Mouse (Mus musculus): ENCODE results near the gene Rbm4.
A peak's percentile ranks its signal among the peaks of the same experiment; 100 is the strongest.
"Not testable (repeated sequence)": the region's sequence is repeated elsewhere in the genome, so short reads cannot be mapped to it uniquely, and the experiment has no call there.

Gene Rbm4

DNA sequence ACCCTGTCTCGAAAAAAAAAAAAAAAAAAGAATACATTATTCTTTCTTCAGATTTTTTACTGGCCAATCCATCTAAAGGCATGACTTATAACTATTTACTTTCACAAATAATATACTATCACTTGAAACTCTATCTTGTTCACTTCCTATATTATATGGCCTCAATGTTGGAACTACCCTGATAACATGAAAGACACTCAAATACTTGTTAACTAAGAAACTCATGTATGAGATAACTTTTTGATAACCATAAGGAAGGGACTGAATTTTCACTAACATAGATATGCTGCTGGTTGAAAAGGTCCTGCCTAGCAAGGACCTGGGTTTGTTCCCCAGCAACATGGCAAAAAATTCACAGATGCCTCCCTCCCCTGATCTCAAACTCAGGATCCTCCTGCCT is 2.2 kb upstream of the Rbm4 start:
- no peak for DNase-seq

DNA sequence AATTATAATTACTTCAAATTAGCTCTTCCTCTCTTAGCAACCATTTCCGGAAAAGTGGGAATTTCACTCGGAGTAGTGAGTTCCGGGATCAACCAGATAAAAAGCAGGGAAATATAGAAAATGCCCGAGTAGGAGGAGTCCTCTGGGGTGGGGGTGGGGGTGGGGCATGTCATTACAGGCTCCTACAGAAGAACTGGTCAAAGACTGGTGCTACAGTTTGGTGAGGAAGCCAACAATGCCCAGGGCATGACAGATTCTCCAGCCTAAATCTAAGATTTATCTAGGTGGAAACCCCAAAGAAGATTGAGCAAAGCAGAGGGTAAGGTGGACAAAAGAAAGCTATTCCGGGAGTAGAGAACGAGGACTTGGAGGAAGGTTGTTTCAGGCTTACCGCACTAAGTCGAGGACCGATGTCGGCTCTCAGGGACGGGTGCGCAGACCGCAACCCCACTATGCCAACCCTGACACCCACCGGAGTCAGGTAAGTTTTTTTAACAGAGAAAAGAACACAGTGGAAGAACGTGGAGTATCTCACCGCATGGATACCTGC is 345 bp downstream of the Rbm4 start:
- no peak for DNase-seq

DNA sequence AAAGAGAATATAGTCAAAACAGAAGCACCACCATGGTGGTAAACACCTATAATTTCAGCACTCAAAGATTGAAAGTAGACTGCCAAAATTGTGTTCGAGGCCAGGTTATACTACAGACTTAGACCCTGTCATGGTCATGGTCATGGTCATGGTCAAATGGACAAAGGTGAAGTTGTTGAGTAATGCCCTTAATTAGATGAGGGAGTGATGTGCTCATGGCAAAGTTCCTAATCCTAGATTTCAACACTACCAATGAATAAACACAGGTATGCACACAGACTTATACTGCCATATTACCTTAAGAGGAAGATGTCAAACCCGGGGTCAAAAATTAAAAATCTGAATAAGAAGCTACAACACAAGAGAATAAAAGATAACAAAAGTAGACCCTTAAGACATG is 7.4 kb downstream of the Rbm4 start:
- no peak for DNase-seq

DNA sequence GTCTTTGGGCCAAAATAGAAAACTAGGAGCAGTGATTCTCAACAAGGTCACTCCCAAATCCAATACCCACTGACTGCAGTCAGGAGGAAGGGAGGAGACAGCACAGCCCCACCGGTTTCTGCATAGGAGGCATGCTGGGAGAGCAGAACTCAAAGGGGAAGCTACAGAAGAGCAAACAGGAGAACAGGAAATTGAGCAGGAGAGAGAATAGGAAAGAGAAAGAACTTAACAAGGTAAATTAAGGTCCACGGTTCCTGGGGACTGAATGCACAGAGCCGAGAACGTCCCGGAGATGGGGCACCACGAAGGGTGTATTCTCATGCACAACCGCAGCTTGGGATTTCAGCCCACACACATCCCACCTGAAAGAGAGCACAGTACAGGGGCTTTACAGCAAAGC is 8.5 kb downstream of the Rbm4 start:
- DNase-seq = no peak

DNA sequence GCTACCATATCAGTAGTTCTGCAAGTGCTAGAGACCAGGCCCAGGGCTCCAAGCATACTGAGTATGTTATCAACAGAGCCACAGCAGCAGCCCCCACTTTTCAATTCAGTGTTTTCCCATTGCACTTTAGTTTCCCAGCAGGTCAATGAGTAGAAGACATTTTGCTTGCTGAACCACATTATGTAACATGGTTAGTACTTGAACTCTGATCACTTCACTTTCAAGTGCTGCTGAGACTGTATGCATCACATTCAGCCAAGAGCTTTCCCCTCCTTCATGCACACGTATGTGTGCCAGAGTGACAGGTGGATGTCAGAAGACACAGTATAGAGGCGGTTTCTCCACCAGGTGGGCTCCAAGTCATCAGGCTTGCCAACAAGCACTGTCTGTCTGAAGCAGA is 10.8 kb downstream of the Rbm4 start:
- no peak for DNase-seq

DNA sequence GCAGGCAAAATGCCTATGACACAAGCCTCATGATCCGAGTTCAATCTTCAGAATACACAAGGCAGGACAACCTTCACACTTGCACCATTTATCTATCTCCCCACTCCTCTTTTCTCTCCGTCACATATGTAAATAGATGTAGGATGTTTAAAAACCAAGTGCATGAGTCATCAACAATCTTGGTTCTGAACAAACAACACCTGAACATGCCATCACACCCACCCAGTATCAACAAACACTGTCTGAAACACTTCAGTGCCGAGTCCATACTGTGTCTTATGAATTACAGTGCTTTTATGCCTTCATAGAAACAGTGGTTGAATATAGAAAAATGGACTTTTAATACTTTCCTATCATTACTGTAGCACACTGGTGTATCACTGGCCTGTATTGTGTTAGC is 20.9 kb downstream of the Rbm4 start:
- DNase-seq = no peak

DNA sequence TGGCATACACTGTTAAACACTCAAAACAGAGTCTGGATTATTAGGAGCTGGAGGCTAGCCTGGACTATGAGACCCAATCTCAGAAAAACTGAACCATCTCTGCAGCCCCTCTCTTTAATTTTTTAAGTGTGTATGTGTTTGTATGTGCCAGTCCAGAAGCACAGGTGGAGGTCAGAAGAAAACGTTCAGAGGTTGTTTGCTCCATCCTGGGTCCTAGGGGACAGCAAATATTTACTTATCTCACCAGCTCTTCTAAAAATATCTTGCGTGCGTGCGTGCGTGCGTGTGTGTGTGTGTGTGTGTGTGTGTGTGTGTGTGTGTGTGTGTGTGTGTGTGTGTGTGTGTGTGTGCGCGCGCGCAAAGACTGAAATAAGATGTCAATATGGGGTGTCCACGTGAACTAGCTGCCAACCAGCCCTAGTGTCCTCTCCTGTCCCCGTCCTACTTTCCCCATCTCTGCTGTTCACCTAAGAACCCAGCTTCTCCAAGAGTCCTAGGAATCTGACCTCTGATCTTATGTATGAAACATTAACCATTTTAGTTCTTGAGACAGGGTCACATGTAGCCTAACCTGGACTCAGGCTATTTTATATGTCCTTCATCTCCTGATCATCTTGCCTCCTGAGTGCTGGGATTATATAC is 26.1 kb downstream of the Rbm4 start:
- DNase-seq = no peak

DNA sequence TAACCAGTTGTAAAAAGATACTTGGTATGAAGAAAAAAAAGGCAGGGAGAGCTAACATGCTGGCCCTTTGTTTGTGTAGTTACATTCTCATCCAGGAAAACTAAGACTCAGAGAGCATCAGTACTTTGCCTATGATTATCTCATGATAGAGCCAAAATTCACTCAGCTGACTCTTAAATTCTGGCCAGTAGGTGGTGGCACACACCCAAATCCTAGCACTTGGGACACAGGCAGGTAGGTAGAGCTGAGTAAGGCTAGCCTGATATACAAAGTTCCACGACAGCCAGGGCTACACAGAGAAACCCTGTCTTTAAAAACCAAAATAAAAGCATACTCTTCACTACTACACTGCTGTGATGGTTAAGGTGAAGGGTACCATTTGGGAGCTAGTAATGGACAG is 30.8 kb downstream of the Rbm4 start:
- no peak for DNase-seq

DNA sequence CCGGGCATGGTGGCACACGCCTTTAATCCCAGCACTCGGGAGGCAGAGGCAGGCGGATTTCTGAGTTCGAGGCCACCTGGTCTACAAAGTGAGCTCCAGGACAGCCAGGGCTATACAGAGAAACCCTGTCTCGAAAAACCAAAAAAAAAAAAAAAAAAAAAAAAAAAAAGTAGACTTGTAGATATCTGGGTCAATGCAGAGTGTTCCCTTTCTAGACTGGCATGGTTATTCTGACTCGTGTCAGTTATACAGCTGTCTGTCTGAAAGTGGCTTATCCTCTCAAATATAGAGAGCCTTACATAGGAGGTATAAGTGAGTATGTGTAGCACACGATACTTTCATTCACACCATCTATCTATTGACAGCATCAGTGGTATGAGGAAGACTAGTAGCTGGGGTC is 33.2 kb downstream of the Rbm4 start:
- DNase-seq = not testable (repeated sequence)

DNA sequence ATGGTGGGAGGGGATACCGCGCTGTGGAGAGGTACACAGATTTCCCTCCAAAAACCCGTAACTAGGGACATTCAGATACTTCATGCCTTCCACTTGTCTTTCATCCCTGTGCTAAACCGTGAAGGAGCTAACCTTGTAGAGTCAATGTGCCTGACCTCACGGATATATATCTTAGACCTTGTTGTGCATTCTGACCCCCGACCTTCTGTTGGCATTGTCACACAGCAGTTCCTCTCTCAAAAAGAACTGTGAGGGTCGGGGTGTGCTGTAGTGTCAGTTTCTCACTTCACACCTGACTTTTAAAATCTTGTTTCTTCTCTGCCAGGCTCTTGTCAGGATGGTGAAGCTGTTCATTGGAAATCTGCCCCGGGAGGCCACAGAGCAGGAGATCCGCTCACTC is 36.8 kb downstream of the Rbm4 start:
- no peak for DNase-seq

DNA sequence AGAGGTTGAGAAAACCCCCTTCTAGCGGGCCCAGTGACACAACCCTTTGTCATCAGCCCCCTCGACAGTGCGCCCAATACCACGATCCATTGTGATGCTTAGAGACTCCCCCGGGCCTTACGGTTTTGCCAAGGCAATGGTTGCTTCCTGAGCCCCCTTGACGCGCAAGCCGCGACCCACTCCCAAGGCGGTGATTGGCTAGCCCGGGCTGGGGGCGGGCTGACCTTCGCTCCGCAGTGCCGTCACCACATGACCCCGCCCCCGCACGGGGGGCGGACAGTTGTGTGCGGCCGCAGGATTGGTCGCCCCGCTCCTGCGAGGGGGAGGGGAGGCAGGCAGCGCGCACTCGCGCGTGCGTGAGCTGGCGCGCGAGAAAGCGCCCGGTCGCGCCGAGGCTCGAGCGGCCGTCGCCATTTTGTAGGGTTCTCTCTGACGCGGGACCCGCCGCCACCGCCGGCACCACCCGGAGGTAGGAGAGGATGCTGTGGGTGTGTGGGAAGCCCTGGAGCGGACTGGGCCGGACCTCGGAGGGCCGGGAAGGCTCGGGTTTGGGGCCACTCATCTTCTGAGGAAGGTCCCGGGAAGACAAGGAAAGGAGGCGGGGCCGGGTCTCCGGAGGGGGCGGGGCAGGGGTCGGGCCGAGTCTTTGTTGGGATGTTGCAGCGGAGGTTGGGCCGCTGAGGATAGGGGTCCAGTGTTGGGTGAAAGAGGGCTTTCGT is 37.3 kb downstream of the Rbm4 start, which contains the start of gene Rbm4b:
Gene Rbm4b, plus strand, starts transcription at position 305 of the 719 bp plus-strand sequence.
- DNase-seq = peak; percentile 97

DNA sequence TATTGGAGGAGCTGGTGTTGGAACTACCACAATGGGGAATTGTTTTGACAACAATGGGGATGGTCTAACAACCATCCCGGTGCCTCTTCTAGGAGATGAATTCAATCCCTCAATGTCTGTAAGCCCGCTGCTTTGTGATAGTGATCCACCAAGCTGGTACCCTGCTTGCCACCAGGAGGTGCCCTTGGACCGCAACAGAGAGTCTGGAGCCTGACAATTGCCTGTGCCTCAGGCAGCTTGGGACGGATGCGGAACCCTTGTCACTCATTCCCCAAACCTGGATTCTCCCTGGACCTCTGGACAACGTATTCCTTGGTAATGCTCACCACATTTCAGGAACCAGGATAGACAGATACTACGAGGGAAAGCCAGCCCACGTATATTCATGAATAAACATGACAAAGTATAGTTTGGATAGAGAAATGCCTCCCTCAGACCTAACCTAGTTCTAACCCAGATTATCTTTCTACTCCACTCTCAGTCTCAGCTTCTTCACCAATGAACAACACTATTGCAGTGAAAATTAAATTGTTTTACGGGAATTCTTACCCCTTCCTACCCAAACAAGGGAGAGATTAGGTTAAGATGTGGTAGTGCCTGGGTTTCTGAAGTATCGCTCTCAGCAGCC is 38.0 kb downstream of the Rbm4 start:
- DNase-seq = peak; percentile 92

DNA sequence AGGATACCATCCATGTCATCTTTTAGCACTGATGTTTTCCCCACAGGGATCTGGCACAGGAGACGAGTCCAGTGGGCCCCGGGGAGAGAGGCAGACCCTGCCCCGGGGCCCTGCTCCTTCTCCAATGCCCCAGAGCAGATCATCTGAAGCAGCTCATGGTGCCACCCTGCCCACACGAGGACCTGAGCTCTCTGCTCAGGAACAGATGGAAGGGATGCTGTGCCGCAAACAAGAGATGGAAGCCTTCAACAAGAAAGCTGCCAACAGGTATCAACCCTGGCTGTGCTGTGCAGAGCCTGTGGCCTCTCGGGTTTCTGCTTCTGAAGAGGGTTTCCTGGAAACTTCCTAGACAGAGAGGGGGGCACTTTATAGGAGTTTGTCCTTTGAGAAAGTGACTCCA is 43.7 kb downstream of the Rbm4 start:
- no peak for DNase-seq

DNA sequence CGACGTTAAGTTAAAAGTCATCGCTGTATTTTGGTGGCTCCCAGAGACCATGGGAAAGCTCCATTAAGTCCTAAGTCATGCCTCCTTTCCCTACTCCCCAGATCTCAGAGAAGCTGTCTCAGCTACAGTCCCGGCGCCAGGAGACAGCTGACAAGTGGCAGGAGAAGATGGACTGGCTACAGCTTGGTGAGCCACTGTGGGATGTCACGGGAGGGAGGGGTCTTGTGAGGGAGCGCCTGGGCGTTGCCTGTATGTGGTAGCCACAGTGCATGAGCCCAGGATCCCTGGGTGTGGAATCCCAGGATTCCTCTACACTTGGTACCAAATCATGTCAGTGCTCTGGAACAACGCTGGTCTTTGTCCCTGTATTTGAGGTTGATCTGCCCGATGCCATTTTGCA is 45.2 kb downstream of the Rbm4 start:
- no peak for DNase-seq

DNA sequence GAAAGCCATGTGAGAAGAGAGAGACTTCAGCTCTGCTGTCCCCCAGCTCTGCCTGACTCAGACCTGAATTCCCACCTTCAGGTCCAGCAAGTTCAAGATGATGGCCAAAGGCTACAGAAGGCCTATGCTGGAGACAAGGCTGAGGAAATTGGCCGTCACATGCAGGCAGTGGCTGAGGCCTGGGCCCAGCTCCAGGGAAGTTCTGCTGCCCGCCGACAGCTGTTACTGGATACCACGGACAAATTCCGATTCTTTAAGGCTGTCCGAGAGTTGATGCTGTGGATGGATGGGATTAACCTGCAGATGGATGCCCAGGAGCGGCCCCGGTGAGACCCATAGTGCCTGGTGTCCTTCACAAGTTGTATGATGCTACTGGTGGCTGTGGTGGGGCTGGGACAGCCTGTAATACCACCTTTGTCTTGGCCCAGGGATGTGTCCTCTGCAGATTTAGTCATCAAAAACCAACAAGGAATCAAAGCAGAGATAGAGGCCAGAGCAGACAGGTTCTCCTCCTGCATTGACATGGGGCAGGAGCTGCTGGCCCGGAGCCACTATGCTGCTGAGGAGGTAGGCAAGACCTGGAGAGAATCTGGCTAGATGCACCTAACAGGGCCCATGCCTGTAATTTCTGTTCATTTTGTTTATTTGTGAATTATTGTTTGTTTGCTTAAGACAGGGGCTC is 45.9 kb downstream of the Rbm4 start:
- no peak for DNase-seq

DNA sequence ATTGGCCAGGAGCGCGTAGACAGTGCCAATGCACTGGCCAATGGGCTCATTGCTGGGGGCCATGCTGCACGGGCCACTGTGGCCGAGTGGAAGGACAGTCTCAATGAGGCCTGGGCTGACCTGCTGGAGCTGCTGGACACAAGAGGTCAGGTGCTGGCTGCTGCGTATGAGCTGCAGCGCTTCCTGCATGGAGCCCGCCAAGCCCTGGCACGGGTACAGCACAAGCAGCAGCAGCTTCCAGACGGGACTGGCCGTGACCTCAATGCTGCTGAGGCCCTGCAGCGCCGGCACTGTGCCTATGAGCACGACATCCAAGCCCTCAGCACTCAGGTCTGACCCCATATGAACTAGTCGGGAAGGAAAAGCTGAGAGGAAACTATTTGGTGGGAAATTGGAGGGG is 47.1 kb downstream of the Rbm4 start:
- no peak for DNase-seq

DNA sequence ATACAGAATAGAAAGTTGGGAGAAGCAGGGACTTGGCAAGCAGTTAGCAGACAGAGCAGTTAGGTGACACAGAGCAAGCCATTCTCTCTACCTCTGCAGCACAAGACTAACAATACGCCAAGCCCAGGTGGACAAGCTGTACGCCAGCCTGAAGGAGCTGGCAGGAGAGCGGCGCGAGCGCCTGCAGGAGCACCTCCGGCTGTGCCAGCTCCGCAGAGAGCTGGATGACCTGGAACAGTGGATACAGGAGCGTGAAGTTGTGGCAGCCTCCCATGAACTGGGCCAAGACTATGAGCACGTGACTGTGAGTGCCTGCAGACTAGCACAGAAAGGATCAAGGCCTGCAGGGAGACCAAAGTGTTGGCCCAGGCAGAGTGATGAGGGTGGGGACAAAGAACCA is 48.0 kb downstream of the Rbm4 start:
- DNase-seq = no peak

DNA sequence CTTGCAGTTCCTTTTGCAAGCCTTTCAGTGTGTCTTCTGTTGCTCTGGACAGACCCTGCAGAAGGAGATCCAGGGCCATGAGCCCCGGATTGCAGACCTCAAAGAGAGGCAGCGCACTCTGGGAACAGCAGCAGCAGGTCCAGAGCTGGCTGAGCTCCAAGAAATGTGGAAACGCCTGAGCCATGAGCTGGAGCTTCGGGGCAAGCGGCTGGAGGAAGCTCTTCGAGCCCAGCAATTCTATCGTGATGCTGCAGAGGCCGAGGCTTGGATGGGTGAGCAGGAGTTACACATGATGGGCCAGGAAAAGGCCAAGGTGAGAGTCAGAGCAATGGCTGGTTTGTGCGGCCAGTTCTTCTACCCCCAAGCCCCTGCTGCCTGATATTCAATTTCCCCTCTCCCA is 48.6 kb downstream of the Rbm4 start:
- DNase-seq = no peak

DNA sequence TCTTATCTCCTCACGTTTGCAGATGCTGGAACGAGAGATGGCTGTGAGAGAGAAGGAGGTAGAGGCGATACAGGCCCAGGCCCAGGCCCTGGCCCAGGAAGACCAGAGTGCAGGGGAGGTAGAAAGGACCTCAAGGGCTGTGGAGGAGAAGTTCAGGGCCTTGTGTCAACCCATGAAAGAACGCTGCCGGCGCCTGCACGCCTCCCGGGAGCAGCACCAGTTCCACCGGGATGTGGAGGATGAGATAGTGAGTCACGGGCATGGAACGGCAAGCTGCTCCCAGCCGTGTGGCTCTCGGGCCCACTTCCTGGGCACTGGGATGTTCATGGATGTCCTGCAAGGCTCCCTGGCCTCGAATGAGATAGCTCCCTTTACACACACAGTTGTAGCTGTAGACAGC is 49.7 kb downstream of the Rbm4 start:
- no peak for DNase-seq

DNA sequence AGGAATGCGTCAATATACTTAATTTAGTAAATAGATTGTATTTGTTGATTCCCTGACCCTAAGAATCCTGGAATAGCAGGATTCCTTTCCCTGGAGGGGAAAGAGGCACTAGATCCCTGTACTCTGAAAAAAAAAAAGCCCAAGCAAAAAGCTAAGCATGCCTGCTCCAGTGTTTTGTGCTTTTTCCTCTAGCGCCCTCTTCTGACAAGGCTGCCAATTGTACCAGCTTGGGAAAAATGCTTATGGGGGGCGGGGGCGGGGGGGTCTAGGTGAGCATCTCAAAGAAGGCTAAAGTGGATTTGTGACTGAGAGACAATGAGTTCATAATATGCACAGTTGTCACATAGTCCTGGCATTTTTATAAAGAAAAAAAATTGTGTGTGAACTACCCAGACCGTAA is 50.2 kb downstream of the Rbm4 start:
- no peak for DNase-seq

DNA sequence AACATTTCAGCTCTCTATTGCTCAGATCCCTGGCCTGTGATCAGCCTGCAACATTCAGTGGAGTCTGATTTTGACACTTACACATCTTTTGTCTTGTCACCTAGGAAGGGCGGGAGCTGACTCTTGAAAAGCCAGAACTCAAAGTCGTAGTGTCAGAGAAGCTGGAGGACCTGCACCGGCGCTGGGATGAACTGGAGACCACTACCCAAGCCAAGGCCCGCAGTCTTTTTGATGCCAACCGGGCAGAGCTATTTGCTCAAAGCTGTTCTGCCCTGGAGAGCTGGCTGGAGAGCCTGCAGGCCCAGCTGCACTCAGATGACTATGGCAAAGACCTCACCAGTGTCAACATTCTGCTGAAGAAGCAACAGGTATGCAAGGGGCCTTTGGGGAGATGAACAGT is 51.5 kb downstream of the Rbm4 start:
- no peak for DNase-seq

DNA sequence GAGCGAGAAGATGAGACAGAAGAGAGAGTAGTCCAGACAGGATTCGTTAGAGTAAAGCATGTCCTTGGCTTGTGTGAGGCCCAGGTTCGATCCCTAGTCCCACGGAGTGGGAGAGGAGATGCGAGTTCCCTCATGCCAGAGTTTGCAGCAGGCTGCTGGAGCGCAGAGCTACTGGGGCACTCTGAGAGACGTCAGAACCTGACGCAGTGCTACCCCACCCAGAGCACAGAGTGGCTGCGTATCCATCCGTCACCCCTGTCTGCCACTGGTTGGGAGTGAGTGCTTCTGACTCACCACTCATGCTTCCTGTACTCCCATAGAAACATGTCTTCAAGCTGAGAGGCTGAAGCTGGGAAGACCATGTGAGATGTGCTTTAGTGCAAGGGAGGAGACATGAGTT is 52.2 kb downstream of the Rbm4 start:
- no peak for DNase-seq

DNA sequence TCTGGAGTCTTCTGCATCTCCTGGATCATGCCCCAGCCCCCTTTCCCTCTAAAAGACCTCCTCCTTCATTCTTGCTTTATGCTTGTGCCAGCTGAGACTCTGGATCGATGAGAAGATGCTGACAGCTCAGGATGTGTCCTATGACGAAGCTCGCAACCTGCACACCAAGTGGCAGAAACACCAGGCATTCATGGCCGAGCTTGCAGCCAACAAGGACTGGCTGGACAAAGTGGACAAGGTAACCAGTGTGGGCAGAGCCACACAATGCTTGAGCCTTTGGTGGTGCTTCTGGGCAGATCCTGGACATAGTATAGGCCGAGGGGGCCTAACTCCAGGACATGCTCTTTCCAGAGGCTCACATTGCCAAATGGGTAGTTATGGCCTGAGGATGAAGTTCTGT is 53.9 kb downstream of the Rbm4 start:
- no peak for DNase-seq

DNA sequence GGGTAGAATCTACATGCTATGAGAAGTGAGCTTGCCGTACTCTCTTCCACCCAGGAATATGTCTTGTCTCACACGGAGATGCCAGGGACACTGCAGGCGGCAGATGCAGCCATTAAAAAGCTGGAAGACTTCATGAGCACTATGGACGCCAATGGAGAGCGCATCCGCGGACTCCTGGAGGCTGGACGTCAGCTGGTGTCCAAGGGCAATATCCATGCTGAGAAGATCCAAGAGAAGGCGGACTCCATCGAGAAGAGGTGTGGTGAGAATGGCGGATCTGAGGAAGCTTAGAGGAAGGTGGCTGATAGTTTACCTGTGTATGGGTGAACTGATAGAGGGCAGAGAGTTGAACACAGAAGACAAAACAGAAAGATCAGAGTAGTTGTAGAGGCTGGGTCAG is 54.6 kb downstream of the Rbm4 start:
- no peak for DNase-seq
